Mouse (Mus musculus) spleen, adult 2 months (tissue): Measurements from ENCODE around the gene Tmem9b.

Experiments
- CTCF ChIP-seq: fragments of 200-500 bp; IDR thresholded peaks from 2 replicates; pipeline ENCODE4 v1.5.1; 2011; ENCODE audit warnings: mild to moderate bottlenecking, inconsistent platforms; ENCODE audit not compliant: insufficient read depth, insufficient read length, insufficient replicate concordance; ENCODE audit errors: extremely low read depth
- POLR2A ChIP-seq: fragments of 200-500 bp; IDR thresholded peaks from 2 replicates; pipeline ENCODE4 v1.6.1; 2011; ENCODE audit warnings: low read depth, low read length, inconsistent platforms

DNA sequence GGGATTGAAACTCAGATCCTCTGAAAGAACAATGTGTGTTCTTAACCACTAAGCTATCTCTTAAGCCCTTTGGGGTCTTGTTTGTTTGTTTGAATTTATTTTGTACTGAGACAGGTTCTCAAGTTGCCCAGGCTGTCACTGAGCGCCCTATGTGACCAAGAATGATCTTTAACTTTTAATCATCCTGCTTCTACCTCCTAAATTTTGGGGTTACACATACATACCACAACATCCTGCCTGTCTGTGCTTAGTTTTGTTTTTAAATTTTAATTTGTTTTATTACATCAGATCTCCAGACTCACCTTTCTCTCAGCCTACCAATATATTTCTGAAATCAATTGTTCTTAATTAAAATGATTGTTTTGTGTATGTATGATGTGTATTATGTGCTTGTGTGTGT is 11.6 kb downstream of the Tmem9b start:
- TF ChIP-seq CTCF, result no peak
- no peak for TF ChIP-seq POLR2A
